Mouse (Mus musculus): ENCODE data around the gene Srsf11.

Gene Srsf11

DNA sequence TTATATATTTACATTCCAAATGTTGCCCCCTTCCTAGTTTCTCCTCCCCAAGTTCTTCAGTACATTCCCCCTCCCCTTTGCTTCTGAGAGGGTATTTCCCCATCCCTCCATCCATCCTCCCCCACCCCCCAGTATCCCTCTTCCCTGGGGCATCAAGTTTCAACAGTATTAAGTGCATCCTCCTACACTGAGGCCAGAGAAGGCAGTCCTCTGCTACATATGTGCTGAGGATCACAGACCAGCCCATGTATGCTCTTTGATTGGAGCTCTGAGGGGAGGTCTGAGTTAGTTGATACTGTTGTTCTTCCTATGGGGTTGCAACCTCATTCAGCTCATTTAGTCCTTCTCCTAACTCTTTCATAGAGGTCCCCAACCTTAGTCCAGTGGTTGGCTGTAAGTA is 56.8 kb downstream of the Srsf11 start:
- no peak for DNase-seq (ENCODE audit: low spot score in 2 of 2)

DNA sequence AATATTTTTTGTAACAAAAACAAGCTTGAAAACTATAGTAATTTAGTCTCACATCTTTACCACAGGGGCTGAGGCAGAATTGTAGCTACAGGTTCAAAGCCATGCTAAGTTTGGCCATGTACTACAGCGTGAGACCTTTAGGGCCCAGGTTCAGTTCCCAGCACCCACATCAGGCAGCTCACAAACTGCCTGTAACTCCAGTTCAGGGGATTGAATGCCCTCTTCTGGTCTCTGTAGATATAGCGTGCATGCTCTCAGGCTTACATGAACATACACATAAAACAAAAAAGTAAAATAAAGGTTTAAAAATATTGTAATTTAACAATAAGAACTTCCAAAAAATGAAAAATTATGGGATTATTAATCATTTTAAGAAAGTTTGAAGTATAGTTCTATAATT is 63.2 kb downstream of the Srsf11 start:
- DNase-seq (ENCODE audit: low spot score in 2 of 2) = no peak

DNA sequence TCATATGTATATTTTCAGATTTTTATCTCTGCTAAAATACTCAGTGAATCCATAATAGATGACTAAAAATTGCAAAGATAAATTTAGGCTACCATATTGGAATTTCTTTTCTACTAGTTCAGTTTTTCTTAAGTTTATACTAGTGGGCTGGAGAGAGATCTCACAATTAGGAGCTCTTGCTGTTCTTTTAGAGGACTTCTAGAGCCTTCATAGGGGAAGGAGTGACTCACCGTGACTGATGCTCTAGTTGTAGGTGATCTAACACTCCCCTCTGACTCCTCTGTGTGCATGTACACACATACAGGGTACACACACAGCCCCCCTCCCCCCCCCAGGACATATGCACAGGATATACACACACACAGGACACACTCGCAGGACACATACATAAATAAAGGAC is 65.3 kb downstream of the Srsf11 start:
- DNase-seq (ENCODE audit: low spot score in 2 of 2) = no peak
